ENCODE assay signal across 26 mouse cellular contexts in genomic region chr3:154562192-154562591, GRCm38 (mm10).
"Had no signal": no experiment of that assay in that cellular context is flagged by ENCODE, and none has a peak within 500 bp of the region (broad histone marks: within the 10 kb centered on the region; RNA-seq: fewer than 3 reads in every experiment).

No protein-coding gene starts in this region.

- ATAC-seq: hindbrain, embryonic 16.5 days; inflammation-experienced regulatory T-cells, adult 6 months; intestine, embryonic 15.5 days; intestine, postnatal 0 days had no signal

- H3K27me3 ChIP-seq: heart, embryonic 12.5 days; hindbrain, embryonic 12.5 days; intestine, embryonic 15.5 days had no signal

- H3K27ac ChIP-seq: gastrocnemius, adult 2 months; heart, embryonic 10.5 days; hindbrain, embryonic 10.5 days; hindbrain, embryonic 12.5 days; hindbrain, embryonic 14.5 days; intestine, embryonic 15.5 days; layer of hippocampus, adult 2 months; left cerebral cortex, adult 2 months; limb, embryonic 10.5 days; limb, embryonic 12.5 days; liver, embryonic 13.5 days had no signal

- H3K36me3 ChIP-seq: heart, embryonic 10.5 days; heart, embryonic 12.5 days; hindbrain, embryonic 10.5 days; hindbrain, embryonic 12.5 days; intestine, embryonic 15.5 days; limb, embryonic 10.5 days; limb, embryonic 12.5 days; liver, embryonic 13.5 days had no signal

- H3K4me3 ChIP-seq: gastrocnemius, adult 2 months; heart, embryonic 10.5 days; heart, embryonic 12.5 days; hindbrain, embryonic 10.5 days; hindbrain, embryonic 12.5 days; intestine, embryonic 15.5 days; layer of hippocampus, adult 2 months; left cerebral cortex, adult 2 months; limb, embryonic 10.5 days; limb, embryonic 12.5 days; liver, embryonic 13.5 days had no signal

- H3K9ac ChIP-seq: heart, embryonic 12.5 days; hindbrain, embryonic 12.5 days; hindbrain, embryonic 14.5 days; intestine, embryonic 15.5 days; limb, embryonic 12.5 days; liver, embryonic 13.5 days had no signal

- H3K9me3 ChIP-seq: heart, embryonic 10.5 days; heart, embryonic 12.5 days; hindbrain, embryonic 10.5 days; hindbrain, embryonic 12.5 days; intestine, embryonic 15.5 days; limb, embryonic 10.5 days; limb, embryonic 12.5 days; liver, embryonic 13.5 days had no signal

- DNase-seq: gastrocnemius, adult 2 months; gastrocnemius, postnatal 10 days; gastrocnemius, postnatal 25 days; heart, adult 18-20 months; heart, postnatal 10 days; heart, postnatal 4 days; kidney, adult 18-20 months; kidney, postnatal 10 days; kidney, postnatal 25 days; kidney, postnatal 4 days; liver; liver, embryonic 13.5 days had no signal

- H3K4me2 ChIP-seq: heart, embryonic 12.5 days; hindbrain, embryonic 12.5 days; hindbrain, embryonic 14.5 days; intestine, embryonic 15.5 days; limb, embryonic 12.5 days; liver, embryonic 11.5 days; liver, embryonic 13.5 days had no signal

- H3K4me1 ChIP-seq: heart, embryonic 10.5 days; hindbrain, embryonic 10.5 days; intestine, embryonic 15.5 days; limb, embryonic 10.5 days; limb, embryonic 12.5 days; liver, embryonic 13.5 days had no signal
